In genomic region chr1:156864240-156864639, GRCm38 (mm10) we compare ENCODE assay signal across 12 mouse cellular contexts. TPM values are rescaled to one million over a fixed set of nuclear protein-coding genes. Genes with fewer than 3 reads are reported as not detected.
A peak's percentile ranks its signal among the peaks of the same experiment; 100 is the strongest.
DNase-seq lines count a peak whose midpoint lies in the region; ATAC-seq and TF ChIP-seq lines count a peak whose summit lies in the region.
"Had no signal": no experiment of that assay in that cellular context is flagged by ENCODE, and none has a peak within 500 bp of the region (broad histone marks: within the 10 kb centered on the region; RNA-seq: fewer than 3 reads in every experiment).

No protein-coding gene starts in this region.

- peak overlapping the region; percentile 10; the same call in 1 of the 2 replicates for H3K9ac ChIP-seq in heart, embryonic 15.5 days
- H3K9ac ChIP-seq in lung, embryonic 16.5 days (ENCODE audit: low read length): no peak overlapping the region
- no peak overlapping the region for H3K9ac ChIP-seq in limb, embryonic 15.5 days
- H3K9ac ChIP-seq: liver, embryonic 12.5 days had no signal

- DNase-seq in heart, postnatal 25 days (ENCODE audit: low spot score): no peak
- no peak for DNase-seq in lung, postnatal 25 days (ENCODE audit: low spot score)
- peak; percentile 62 for DNase-seq in brain, embryonic 14.5 days (ENCODE audit: low read depth)
- no peak for DNase-seq in thymus, postnatal 0 days (ENCODE audit: low spot score)
- DNase-seq in urinary bladder, postnatal 4 days (ENCODE audit: low spot score in 2 of 2): no peak
- DNase-seq: cerebellum, adult 2 months had no signal

- no peak overlapping the region for H3K4me2 ChIP-seq in heart, embryonic 15.5 days
- no peak overlapping the region for H3K4me2 ChIP-seq in lung, embryonic 16.5 days (ENCODE audit: low read depth, low read length)
- H3K4me2 ChIP-seq in limb, embryonic 15.5 days: no peak overlapping the region
- H3K4me2 ChIP-seq: liver, embryonic 12.5 days had no signal

- peaks cover 37% of the 10 kb centered on the region for H3K4me1 ChIP-seq in heart, embryonic 15.5 days (replicated peaks)
- peaks cover 12% of the 10 kb centered on the region for H3K4me1 ChIP-seq in lung, embryonic 16.5 days (replicated peaks; ENCODE audit: control insufficient read depth, insufficient read depth, low read length)
- H3K4me1 ChIP-seq in limb, embryonic 15.5 days: 0 out of 2 replicates have a peak, but pooled peaks cover 5% of the 10 kb centered on the region

- H3K9me3 ChIP-seq in heart, embryonic 15.5 days (replicated peaks): no peaks in the 10 kb centered on the region
- H3K9me3 ChIP-seq in lung, embryonic 16.5 days (ENCODE audit: control insufficient read depth, low read length): no peaks in the 10 kb centered on the region
- H3K9me3 ChIP-seq in limb, embryonic 15.5 days: no peaks in the 10 kb centered on the region
- H3K9me3 ChIP-seq: liver, embryonic 12.5 days had no signal

- WGBS in heart, embryonic 15.5 days: 48% methylated on average over 3 of the region's 3 CpGs
- WGBS in lung, embryonic 16.5 days: 50% methylated on average over 3 of the region's 3 CpGs
- 55% methylated on average over 3 of the region's 3 CpGs for WGBS in limb, embryonic 15.5 days

- H3K27ac ChIP-seq in heart, embryonic 15.5 days: peak overlapping the region; percentile 67
- peak overlapping the region; percentile 55 for H3K27ac ChIP-seq in lung, embryonic 16.5 days (ENCODE audit: low read length)
- peak overlapping the region; percentile 63; the same call in 1 of the 2 replicates for H3K27ac ChIP-seq in limb, embryonic 15.5 days
- H3K27ac ChIP-seq: liver, embryonic 12.5 days had no signal

- H3K4me3 ChIP-seq in heart, embryonic 15.5 days: no peak overlapping the region
- H3K4me3 ChIP-seq in lung, embryonic 16.5 days (ENCODE audit: low read length): no peak overlapping the region
- no peak overlapping the region for H3K4me3 ChIP-seq in limb, embryonic 15.5 days
- H3K4me3 ChIP-seq: erythroblast, embryonic 14.5 days; liver, embryonic 12.5 days had no signal

- TF ChIP-seq POLR2A in brain, embryonic 14.5 days (IDR thresholded peaks at IDR 0.05; ENCODE audit: borderline replicate concordance, extremely low read depth, insufficient read depth, insufficient read length, poor library complexity, severe bottlenecking): no peak

- no peak for ATAC-seq in heart, embryonic 15.5 days (replicated peaks; ENCODE audit: insufficient number of reproducible peaks, insufficient read depth, low FRiP score, low read depth)
- ATAC-seq in lung, embryonic 16.5 days (ENCODE audit: low read depth): peak; percentile 62
- ATAC-seq in limb, embryonic 15.5 days (ENCODE audit: insufficient number of reproducible peaks, low FRiP score, low TSS enrichment, low read depth): no peak
- ATAC-seq: liver, embryonic 12.5 days had no signal

- TF ChIP-seq CTCF in brain, embryonic 14.5 days (IDR thresholded peaks at IDR 0.05; ENCODE audit: borderline replicate concordance, extremely low read depth, insufficient read depth, insufficient read length): no peak

- no peaks in the 10 kb centered on the region for H3K36me3 ChIP-seq in heart, embryonic 15.5 days
- no peaks in the 10 kb centered on the region; the same call in 1 of the 2 replicates for H3K36me3 ChIP-seq in lung, embryonic 16.5 days (ENCODE audit: control insufficient read depth, insufficient read depth, low read length)
- H3K36me3 ChIP-seq in limb, embryonic 15.5 days: peaks cover 18% of the 10 kb centered on the region; the same call in 1 of the 2 replicates
- H3K36me3 ChIP-seq: liver, embryonic 12.5 days had no signal

- no peaks in the 10 kb centered on the region for H3K27me3 ChIP-seq in heart, embryonic 15.5 days
- H3K27me3 ChIP-seq in lung, embryonic 16.5 days (ENCODE audit: control insufficient read depth, insufficient read depth, low read depth, low read length): no peaks in the 10 kb centered on the region
- H3K27me3 ChIP-seq in limb, embryonic 15.5 days: no peaks in the 10 kb centered on the region
- H3K27me3 ChIP-seq: liver, embryonic 12.5 days had no signal

- intact Hi-C loops in heart, postnatal 25 days (cut with DNase I): no loop called here

RNA-seq across cellular contexts. Expression of gene Angptl1, which starts 25.9 kb away (rescaled TPM):
- polyA plus RNA-seq in heart, embryonic 15.5 days (2015; fragmentation: Nextera tagmentation; extraction: Ambion mirVana): 4.1 and 6.9 TPM in 2 replicates
- 1 to 10 TPM; 2.0 to 2.5 TPM for total RNA-seq in heart, postnatal 25 days (2021)
- 3.5 and 4.1 TPM in 2 replicates for polyA plus RNA-seq in lung, embryonic 16.5 days (2015; fragmentation: Nextera tagmentation; extraction: Ambion mirVana)
- 1.6 and 1.9 TPM in 2 replicates for polyA plus RNA-seq in brain, embryonic 14.5 days (2012; rRNA removed)
- polyA plus RNA-seq in limb, embryonic 15.5 days (2015; fragmentation: Nextera tagmentation; extraction: Ambion mirVana): 90.5 and 96.3 TPM in 2 replicates
- 0.86 and 1.1 TPM in 2 replicates for polyA plus RNA-seq in thymus, postnatal 0 days (2015; fragmentation: Nextera tagmentation; extraction: Ambion mirVana)
- total RNA-seq: granulocyte monocyte progenitor cell, adult 5-6 weeks had no signal
- polyA plus RNA-seq: erythroblast, embryonic 14.5 days had no signal

Comparison
In these comparisons a context has a peak if more than half of its experiments do, and no peak if none do; other contexts are left out.
1. RNA of gene Angptl1, which starts 25.9 kb away (polyA plus RNA-seq): 90.5 to 96.3 TPM in limb, embryonic 15.5 days; 4.1 to 6.9 TPM in heart, embryonic 15.5 days, 3.5 to 4.1 TPM in lung, embryonic 16.5 days, 1.6 to 1.9 TPM in brain, embryonic 14.5 days and 0.86 to 1.1 TPM in thymus, postnatal 0 days; every median in the first group is over 10 times any median in the second.
2. Peak in every context shown above with its lines, with median percentiles within 50 percentile points of each other: H3K27ac ChIP-seq.